Mouse (Mus musculus) CH12.LX (cell line): ENCODE measurements at regions not wholly inside any gene's neighbourhood (a gene's known extent, or its start where the extent isn't known, plus 50 kb on each side); places are given as distances from the start of the nearest gene placed in this dataset.

Experiments
- DNase-seq: peaks from one replicate; pipeline ENCODE4 v3.0.0-alpha.2; 2013; ENCODE audit errors: extremely low read depth
- H3K27ac ChIP-seq: 2 replicates; pipeline ENCODE4 v1.5.1; 2012; ENCODE audit warnings: low read depth, mild to moderate bottlenecking, control low read depth, moderate library complexity; ENCODE audit not compliant: insufficient read depth
- H3K27me3 ChIP-seq: replicated peaks from 2 replicates; pipeline ENCODE3; 2012; ENCODE audit warnings: inconsistent platforms
- H3K36me3 ChIP-seq, 2 experiments: replicated peaks in 1 of 2; 2 replicates each; pipeline versions ENCODE3 to v1.6.1; 2012; ENCODE audit warnings: inconsistent platforms in 1 of 2, low read length in 1 of 2, mild to moderate bottlenecking in 1 of 2, mixed read lengths in 1 of 2, moderate library complexity in 1 of 2; ENCODE audit not compliant: control insufficient read depth in 1 of 2, insufficient read depth in 1 of 2
- H3K4me1 ChIP-seq, 2 experiments: 2 replicates each; pipeline ENCODE4 v1.6.1; 2012; ENCODE audit warnings: inconsistent platforms in 1 of 2, moderate library complexity in 1 of 2; ENCODE audit not compliant: insufficient read depth in 2 of 2, control insufficient read depth in 1 of 2
- H3K4me2 ChIP-seq: 2 replicates; pipeline ENCODE4 v1.6.1; 2012; ENCODE audit warnings: low read depth, mild to moderate bottlenecking, control low read depth; ENCODE audit not compliant: poor library complexity, insufficient read depth, severe bottlenecking
- H3K4me3 ChIP-seq, 3 experiments: fragments of 150-350 bp in 1 of 3; sonication (generic) in 1 of 3; replicated peaks in 1 of 3; 2 replicates each; pipeline versions ENCODE3 to v1.5.1; 2011 to 2012; ENCODE audit warnings: low read depth in 2 of 3, low read length in 2 of 3, mild to moderate bottlenecking in 2 of 3, moderate library complexity in 2 of 3, control low read depth in 1 of 3, improper control_type of control experiment in 1 of 3, inconsistent platforms in 1 of 3, mixed read lengths in 1 of 3; ENCODE audit not compliant: poor library complexity in 1 of 3
- H3K79me2 ChIP-seq: replicated peaks from 2 replicates; pipeline ENCODE4 v1.6.1; 2012; ENCODE audit warnings: mild to moderate bottlenecking, moderate library complexity; ENCODE audit not compliant: control insufficient read depth, poor library complexity, insufficient read depth, severe bottlenecking; ENCODE audit errors: extremely low read depth
- H3K9ac ChIP-seq: 2 replicates; pipeline ENCODE4 v1.6.1; 2012; ENCODE audit warnings: low read depth, mild to moderate bottlenecking, control low read depth, moderate library complexity; ENCODE audit not compliant: insufficient read depth
- H3K9me3 ChIP-seq: replicated peaks from 2 replicates; pipeline ENCODE3; 2012; ENCODE audit warnings: low read length, inconsistent platforms, mixed read lengths
- E2F4 ChIP-seq: IDR thresholded peaks from 2 replicates; pipeline ENCODE4 v1.6.1; 2011; ENCODE audit warnings: low read depth, low read length, improper control_type of control experiment; ENCODE audit not compliant: insufficient replicate concordance
- ELF1 ChIP-seq: IDR thresholded peaks from 2 replicates; pipeline ENCODE4 v1.6.1; 2014; ENCODE audit warnings: low read depth, mild to moderate bottlenecking, inconsistent platforms, low read length, improper control_type of control experiment
- IRF4 ChIP-seq: IDR thresholded peaks from 2 replicates; pipeline ENCODE4 v1.6.1; 2014; ENCODE audit warnings: low read depth, mild to moderate bottlenecking, inconsistent platforms, low read length, improper control_type of control experiment
- JUN ChIP-seq: IDR thresholded peaks from 2 replicates; pipeline ENCODE4 v1.6.1; 2011; ENCODE audit warnings: low read depth, mild to moderate bottlenecking, low read length, improper control_type of control experiment, moderate library complexity; ENCODE audit not compliant: insufficient read depth
- JUND ChIP-seq: conservative IDR thresholded peaks from 2 replicates; pipeline ENCODE4 v1.6.1; 2011; ENCODE audit warnings: low read depth, low read length, improper control_type of control experiment
- MAZ ChIP-seq: IDR thresholded peaks from 2 replicates; pipeline ENCODE4 v1.6.1; 2012; ENCODE audit warnings: low read depth, mild to moderate bottlenecking, inconsistent platforms, low read length, improper control_type of control experiment, moderate library complexity
- MEF2A ChIP-seq: IDR thresholded peaks from 2 replicates; pipeline ENCODE4 v1.6.1; 2014; ENCODE audit warnings: low read depth, mild to moderate bottlenecking, inconsistent platforms, low read length, improper control_type of control experiment, borderline replicate concordance
- MXI1 ChIP-seq: IDR thresholded peaks from 2 replicates; pipeline ENCODE4 v1.6.1; 2011; ENCODE audit warnings: mild to moderate bottlenecking, low read depth, low read length, improper control_type of control experiment
- RAD21 ChIP-seq: IDR thresholded peaks from 2 replicates; pipeline ENCODE4 v1.6.1; 2011; ENCODE audit warnings: low read depth, mild to moderate bottlenecking, low read length, improper control_type of control experiment, moderate library complexity
- RCOR1 ChIP-seq: conservative IDR thresholded peaks from 2 replicates; pipeline ENCODE4 v1.6.1; 2012; ENCODE audit warnings: low read depth, mild to moderate bottlenecking, inconsistent platforms, low read length, improper control_type of control experiment
- SMC3 ChIP-seq: IDR thresholded peaks from 2 replicates; pipeline ENCODE4 v1.6.1; 2011; ENCODE audit warnings: low read depth, low read length, improper control_type of control experiment
- TBP ChIP-seq: conservative IDR thresholded peaks from 2 replicates; pipeline ENCODE4 v1.6.1; 2011; ENCODE audit warnings: low read depth, low read length, improper control_type of control experiment
- UBTF ChIP-seq: IDR thresholded peaks from 2 replicates; pipeline ENCODE4 v1.6.1; 2012; ENCODE audit warnings: low read depth, mild to moderate bottlenecking, inconsistent platforms, low read length, improper control_type of control experiment, moderate library complexity
- USF2 ChIP-seq: conservative IDR thresholded peaks from 2 replicates; pipeline ENCODE4 v1.6.1; 2011; ENCODE audit warnings: low read depth, low read length, improper control_type of control experiment
- ZC3H11A ChIP-seq: IDR thresholded peaks from 2 replicates; pipeline ENCODE4 v1.6.1; 2012; ENCODE audit warnings: low read depth, mild to moderate bottlenecking, inconsistent platforms, low read length, improper control_type of control experiment
- ZKSCAN1 ChIP-seq: IDR thresholded peaks from 2 replicates; pipeline ENCODE4 v1.6.1; 2012; ENCODE audit warnings: low read depth, inconsistent platforms, low read length, improper control_type of control experiment, borderline replicate concordance
- ZMIZ1 ChIP-seq: IDR thresholded peaks from 2 replicates; pipeline ENCODE4 v1.6.1; 2012; ENCODE audit warnings: low read depth, mild to moderate bottlenecking, inconsistent platforms, low read length, improper control_type of control experiment
- dilution Hi-C: fragments of 300-500 bp; cut with MboI; formaldehyde crosslinking; loops from 2 replicates; pipeline ENCODE4 v1.14.3; 2020; ENCODE audit warnings: low sequenced_read_pairs; ENCODE audit not compliant: extremely low pct_unique_long_range_greater_than_20kb, extremely low pct_ligation_motif_present
- in situ Hi-C: fragments of 300-500 bp; cut with MboI; formaldehyde crosslinking; loops from 3 replicates; pipeline ENCODE4 v1.14.3; 2019; ENCODE audit warnings: low sequenced_read_pairs, low pct_ligation_motif_present, low pct_unique_long_range_greater_than_20kb, mixed read lengths

GRCm38 (mm10) chr1:61143754-61144066 lies 166.0 kb downstream of the Icos start:
- H3K4me2 ChIP-seq, result no peak overlapping the region
- H3K4me1 ChIP-seq, result peaks cover 16 to 48% of the 10 kb centered on the region in 2 experiments
- no peak overlapping the region for H3K27ac ChIP-seq
- dilution Hi-C loops (no loop called here), in situ Hi-C loops (loop anchor here (25.0 kb wide), 3 partner anchors 619 to 1844 kb away; partner anchors contain the start of gene Nrp2)
- no peak for DNase-seq
- H3K79me2 ChIP-seq, result no peaks in the 10 kb centered on the region
- no peaks in the 10 kb centered on the region for H3K9me3 ChIP-seq
- H3K9ac ChIP-seq, result no peak overlapping the region
- TF ChIP-seq RAD21, result no peak
- TF ChIP-seq, all 38 proteins: peak for 0
- no peak overlapping the region for H3K4me3 ChIP-seq
- H3K27me3 ChIP-seq, result no peaks in the 10 kb centered on the region
- H3K36me3 ChIP-seq, result no peaks in the 10 kb centered on the region

- no peaks in the 10 kb centered on the region for H3K36me3 ChIP-seq
- H3K27me3 ChIP-seq, result no peaks in the 10 kb centered on the region
- H3K79me2 ChIP-seq, result no peaks in the 10 kb centered on the region
- no peak overlapping the region for H3K4me2 ChIP-seq
- no peak overlapping the region for H3K9ac ChIP-seq
- TF ChIP-seq MAZ (no peak), UBTF (no peak), MEF2A (no peak), ZMIZ1 (no peak), JUN (no peak), MXI1 (no peak), JUND (no peak), ZC3H11A (no peak), ZKSCAN1 (no peak), TBP (no peak), ELF1 (no peak), IRF4 (no peak), SMC3 (no peak), USF2 (no peak), RCOR1 (no peak), E2F4 (no peak)
- no peak overlapping the region for H3K4me3 ChIP-seq
- H3K27ac ChIP-seq, result no peak overlapping the region
- in situ Hi-C loops, result loop anchor here (25.0 kb wide), 3 partner anchors 617 to 1842 kb away; partner anchors contain the start of gene Nrp2
- dilution Hi-C loops, result no loop called here
- peaks cover 16 to 46% of the 10 kb centered on the region in 2 experiments for H3K4me1 ChIP-seq
- H3K9me3 ChIP-seq, result no peaks in the 10 kb centered on the region
- no peak for DNase-seq
Measured at GRCm38 (mm10) chr1:61145013-61145412, 167.3 kb downstream of the Icos start.
